Mouse (Mus musculus): ENCODE measurements at regions not wholly inside any gene's neighbourhood (a gene's known extent, or its start where the extent isn't known, plus 50 kb on each side); places are given as distances from the start of the nearest gene placed in this dataset.

DNA sequence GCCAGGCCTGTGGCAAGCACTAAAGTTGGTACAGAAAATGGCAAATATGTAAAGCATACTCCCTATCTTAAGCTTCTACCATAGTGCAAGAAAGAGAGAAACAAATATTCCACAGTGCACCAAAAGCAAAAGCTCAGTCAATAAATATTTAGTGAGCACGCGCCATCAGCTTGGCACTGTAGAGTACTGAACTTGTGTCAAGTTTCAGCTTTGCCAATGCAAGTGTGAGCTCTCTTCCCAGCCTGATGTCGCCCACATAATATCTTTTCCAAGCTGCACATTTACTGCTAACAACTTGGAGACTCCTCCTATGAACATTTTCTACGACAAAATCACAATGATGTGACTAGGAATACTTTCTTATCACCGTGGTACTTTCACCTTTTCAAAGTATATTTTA, 190.8 kb upstream of the Rora start:
- no peak for DNase-seq (ENCODE audit: extremely low spot score, low spot score)

DNA sequence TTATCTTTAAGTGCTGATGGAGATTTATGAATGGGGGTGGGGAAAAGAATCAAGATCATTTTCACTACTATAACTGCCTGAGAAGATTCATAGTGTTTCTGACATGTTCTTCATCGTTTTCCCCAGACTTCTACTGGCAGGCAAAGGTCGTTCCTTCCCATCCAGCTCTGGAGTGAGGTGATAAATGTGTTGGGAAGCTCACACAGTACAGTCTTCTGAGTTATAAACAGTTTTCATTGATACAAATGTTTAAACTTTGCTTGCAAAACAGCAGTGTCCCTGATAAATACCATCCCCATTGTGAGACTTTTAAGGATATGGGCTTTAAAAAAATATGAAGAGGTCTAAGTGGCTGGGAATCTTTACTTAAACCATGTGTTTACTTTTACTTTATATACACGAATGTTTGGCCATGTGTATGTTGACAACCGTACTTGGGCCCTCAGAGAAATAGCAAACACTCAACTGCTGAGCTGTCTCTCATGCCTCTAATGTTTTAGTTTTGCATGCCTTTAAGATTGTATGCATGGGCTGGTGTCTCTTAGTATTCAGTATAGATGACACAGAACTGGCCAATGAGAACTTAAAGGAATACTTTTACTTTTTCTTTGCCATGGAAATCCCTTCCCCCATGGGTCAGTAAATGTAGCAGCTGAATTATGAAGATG, 189.8 kb upstream of the Rora start:
- no peak for DNase-seq (ENCODE audit: extremely low spot score, low spot score)

DNA sequence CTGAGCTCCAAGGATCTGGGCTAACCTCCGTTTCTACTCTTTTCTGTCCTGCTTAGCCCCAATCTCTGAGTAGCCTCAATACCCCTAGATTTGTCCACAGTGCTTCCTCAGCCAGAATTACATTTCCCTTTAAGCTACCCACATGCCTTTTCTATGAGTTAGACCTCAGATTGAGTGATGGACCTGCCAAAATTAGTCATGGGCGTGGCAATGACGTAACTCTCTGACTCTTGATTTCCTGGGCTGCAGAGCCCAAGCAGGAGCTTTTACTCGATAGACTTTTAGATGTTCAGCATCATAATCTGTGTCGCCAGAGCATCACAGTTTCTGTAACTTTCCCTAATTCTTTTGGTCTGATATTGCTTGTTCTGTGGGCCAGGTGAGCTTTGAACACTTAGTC, 186.9 kb upstream of the Rora start:
- no peak for DNase-seq (ENCODE audit: extremely low spot score, low spot score)

DNA sequence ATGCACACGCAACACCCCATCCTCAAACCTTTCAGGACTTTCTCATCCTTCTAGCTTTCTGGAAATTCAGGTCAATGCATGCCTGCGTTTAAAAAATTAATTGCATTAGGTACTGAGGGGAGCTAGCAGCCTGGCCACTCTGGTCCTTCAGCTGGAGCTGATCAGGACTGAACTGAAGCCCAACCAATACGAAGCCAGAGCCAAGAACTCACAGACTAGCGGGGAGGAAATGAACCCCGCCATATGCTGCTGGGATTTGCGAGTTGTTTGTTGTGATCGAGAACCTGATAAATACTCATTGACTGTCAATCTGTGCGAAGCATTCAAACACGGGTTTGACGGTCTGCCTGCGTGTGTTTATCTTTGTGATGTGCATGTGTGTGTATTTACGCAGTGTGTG, 177.2 kb upstream of the Rora start:
- DNase-seq (ENCODE audit: extremely low spot score, low spot score) = no peak

DNA sequence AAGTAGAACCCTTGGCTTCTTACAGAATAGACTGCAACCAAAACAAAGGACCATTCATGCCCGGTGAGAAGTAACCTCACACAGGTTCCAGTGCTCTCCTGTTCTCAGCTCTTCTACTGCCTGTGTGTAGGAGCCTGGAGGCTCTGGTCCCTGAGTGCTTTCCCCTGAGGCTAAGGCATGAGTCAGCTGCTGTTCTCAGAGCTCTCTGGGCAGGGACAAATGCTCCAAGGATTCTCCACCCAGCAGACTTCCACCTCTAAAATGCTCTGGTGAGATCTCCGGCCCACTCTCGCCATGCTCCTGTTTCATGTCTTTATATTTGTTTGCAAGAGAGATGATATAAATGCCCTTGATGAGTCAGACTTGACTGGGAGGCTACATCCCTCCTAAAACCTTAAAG, 176.1 kb upstream of the Rora start:
- DNase-seq (ENCODE audit: extremely low spot score, low spot score) = no peak

DNA sequence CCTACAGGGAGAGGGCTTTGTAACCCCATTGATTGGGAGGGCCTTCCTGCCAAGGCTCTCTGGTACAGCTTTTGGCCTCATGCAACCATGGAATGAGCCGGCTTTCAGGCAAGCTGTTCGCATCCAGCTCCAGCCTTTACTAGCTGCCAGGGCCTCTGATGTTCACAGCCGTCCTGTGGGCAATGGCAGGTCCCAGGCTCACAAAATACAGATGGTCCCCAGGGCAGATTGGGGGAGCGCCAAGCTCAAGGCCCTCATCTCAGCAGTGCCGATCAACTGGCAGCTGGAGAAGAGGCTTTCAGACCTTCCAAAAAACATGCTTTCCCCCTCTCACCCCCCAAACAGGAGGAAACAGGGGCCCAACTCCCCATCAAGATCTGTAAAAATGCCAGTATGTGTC, 166.9 kb upstream of the Rora start:
- no peak for DNase-seq (ENCODE audit: extremely low spot score, low spot score)

DNA sequence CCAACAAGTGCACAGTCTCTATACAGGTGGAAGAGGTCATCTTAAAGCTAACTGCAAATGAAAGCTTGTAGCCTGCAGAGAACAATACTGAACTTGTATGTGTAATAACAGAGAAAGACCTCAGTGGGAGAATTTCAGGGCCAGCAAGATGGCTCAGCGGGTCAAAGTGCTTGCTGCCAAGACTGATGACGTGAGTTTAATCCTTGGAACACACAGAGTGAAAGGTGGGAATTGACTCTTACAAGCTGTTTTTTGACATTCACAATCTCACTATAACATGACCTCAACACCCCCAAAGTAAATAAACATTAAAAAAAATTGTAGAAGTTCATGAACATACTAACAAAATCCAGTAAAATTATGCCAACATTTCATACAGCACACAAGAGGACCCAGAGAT, 162.4 kb upstream of the Rora start:
- DNase-seq (ENCODE audit: extremely low spot score, low spot score) = no peak

DNA sequence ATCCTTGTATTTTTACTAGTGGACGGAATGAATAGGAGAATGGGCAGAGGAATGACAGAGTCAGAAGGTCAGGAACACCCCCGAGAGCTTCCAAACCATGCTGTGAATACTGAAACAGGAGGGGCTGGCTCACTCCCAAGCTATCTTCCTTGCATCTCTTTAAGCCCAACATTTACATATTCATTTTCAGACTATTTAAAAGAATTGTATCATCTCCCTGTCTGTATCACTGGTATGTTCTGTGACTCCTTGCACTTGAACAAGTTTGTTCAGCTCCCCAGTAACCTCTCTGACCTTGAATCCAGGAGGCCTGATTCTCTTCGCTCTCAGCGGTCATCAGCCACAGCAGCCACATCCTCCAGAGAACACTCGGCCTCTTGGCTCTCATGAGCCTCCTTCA, 132.4 kb upstream of the Rora start:
- no peak for DNase-seq (ENCODE audit: extremely low spot score, low spot score)

DNA sequence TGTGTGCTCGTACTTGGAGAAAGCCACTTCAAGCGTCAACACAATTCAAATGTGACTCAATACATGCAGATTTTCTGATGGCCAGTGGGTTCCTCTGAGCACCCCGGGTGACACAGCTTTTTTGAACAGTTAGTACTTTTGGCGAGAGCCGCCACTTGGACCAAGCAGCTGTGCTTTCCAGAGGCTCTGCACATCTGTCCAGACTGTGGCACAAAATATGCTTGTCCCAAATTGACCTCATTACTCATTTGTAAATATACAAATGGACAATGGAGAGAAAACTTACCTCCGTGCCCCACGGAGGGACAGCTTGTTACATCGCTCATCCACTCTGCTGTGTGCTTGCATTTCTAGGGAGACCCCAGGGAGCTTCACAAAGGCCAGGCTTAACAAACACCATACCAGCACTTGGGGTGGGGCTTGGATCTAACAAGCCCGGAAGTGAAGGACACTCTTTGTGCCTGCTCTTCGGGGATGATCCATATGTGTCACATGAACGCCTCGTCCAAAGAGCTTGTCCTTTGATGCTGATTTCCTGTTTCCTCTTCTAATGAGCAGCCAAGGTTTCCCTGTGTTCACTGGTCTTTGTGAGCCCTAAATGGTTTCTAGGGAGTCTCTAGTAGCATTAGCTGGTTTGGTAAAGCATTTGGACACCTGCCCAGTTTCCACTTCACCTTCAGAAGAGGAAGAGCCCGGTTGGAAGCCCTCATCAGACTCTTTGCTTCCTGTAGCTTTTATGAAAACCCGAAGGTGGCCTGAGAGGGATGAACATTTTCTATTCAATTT, 91.6 kb upstream of the Rora start:
- DNase-seq (ENCODE audit: extremely low spot score, low spot score) = no peak

DNA sequence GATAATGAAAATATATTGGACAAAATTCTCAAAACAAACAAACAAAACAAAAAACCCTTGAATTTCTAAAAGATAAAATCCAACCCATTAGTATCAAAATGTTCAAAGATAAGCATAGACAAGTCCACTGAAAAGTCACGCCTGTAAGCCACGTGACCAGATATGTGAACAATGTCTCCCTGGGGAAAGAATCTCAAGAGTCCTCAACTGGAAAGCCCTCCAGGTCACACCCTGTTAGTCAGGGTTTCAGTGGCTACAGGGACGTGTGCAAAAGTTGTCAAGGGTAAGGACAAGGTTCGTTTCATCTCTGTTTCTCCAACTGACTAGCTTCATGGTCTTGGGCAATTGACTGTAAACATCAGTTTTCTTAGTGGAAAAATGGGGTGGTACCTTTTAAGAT, 90.4 kb upstream of the Rora start:
- DNase-seq (ENCODE audit: extremely low spot score, low spot score) = no peak

DNA sequence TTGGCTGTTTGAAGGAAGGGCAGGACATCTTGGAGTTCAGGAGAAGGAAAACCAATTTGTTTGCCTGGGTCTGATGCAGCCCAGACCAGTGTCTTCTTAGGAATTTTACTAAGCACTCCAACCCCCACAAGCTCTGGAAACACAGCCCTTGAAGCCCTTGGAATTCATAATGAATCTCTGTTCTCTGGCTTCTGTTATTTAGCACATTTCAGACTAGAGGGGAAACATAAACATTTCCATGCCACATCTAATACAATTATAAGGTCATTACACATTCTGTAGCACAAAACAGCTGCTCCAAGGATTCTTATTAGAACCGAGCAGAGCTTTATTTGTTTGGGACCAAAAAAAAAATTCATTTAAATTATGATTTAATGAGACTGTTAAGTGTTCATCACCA, 67.8 kb upstream of the Rora start:
- DNase-seq (ENCODE audit: extremely low spot score, low spot score) = no peak

DNA sequence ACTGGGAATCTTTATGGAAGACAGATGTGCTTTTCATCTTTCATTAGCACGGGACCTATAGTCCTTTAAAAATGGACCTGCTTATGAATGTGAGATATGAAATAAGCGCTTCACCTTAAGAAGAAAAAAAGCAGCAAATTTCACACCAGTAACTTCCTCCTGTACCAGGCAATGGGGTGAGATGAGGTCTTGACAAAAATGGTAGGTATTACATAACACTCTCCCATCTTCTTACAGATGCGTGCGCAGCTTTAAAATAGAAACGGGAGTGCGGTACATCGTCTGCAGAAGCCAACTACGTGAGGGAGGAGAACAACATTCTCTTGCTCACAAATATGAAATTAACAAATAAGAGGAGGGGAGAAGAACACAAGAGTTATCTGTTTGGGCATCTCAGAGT, 62.6 kb upstream of the Rora start:
- DNase-seq (ENCODE audit: extremely low spot score, low spot score) = no peak

DNA sequence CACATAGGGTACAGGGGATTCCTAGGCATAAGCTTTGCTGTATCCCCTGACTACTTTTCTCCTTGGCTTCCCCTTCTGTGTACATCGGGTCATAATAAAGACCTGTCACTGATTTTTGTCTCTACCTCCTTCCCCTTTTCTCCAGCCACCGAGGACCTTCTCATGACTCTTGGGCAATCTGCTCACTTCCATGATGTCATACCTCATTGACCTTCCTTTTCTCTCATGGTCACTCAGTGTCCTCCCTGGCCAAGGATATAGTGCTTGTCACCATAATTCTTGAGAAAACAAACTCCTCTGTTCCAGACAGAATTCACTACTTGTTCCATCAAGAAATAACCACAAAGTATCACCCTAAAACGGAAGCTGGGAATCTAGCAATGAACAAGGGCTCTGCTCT, 60.6 kb upstream of the Rora start:
- DNase-seq (ENCODE audit: extremely low spot score, low spot score) = no peak

DNA sequence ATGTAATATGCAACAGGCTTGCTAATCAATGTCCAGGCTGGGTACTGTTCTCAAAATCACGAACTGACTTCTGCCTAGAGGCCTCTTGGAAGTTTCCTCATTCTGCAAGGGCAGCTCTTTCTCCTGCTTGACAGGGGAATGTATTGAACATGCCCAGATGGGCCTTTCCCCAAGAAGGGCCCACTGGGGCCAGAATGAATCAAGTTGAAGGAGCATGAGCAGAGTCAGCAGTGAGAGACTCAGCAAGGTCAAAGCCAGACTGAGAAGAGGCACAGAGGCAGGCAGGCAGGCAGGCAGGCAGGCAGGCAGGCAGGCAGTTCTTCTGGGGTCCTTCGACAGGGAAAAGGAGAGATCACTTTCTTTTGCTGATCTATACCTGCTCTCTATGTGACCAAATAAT, 59.0 kb upstream of the Rora start:
- no peak for DNase-seq (ENCODE audit: extremely low spot score, low spot score)

Measured in neural tube, embryonic 10.5 days (tissue).